In genomic region chr1:74926721-74927120, GRCm38 (mm10) we compare ENCODE assay signal across 8 mouse cellular contexts. TPM values are rescaled to one million over a fixed set of nuclear protein-coding genes. Genes with fewer than 3 reads are reported as not detected.
DNase-seq lines count a peak whose midpoint lies in the region; ATAC-seq and TF ChIP-seq lines count a peak whose summit lies in the region.
"Had no signal": no experiment of that assay in that cellular context is flagged by ENCODE, and none has a peak within 500 bp of the region (broad histone marks: within the 10 kb centered on the region; RNA-seq: fewer than 3 reads in every experiment).

No protein-coding gene starts in this region.

- ATAC-seq in G1E (ENCODE audit: extremely low read depth, insufficient number of reproducible peaks, low FRiP score, poor library complexity, severe bottlenecking), result no peak

- intact Hi-C loops in gastrocnemius, postnatal 14 days (cut with DNase I; ENCODE audit: low total_unique reads), result no loop called here

- H3K4me3 ChIP-seq in layer of hippocampus, adult 2 months, result no peak overlapping the region
- H3K4me3 ChIP-seq in G1E (ENCODE audit: low read depth, low read length), result no peak overlapping the region
- H3K4me3 ChIP-seq: limb, embryonic 13.5 days had no signal

- H3K9me3 ChIP-seq in G1E (replicated peaks), result no peaks in the 10 kb centered on the region
- H3K9me3 ChIP-seq: limb, embryonic 13.5 days had no signal

- TF ChIP-seq CTCF in layer of hippocampus, adult 2 months (conservative IDR thresholded peaks at IDR 0.05), result peak; percentile 97
- TF ChIP-seq CTCF in G1E (IDR thresholded peaks at IDR 0.05; ENCODE audit: low read depth, low read length), result peak; percentile 85

- peaks cover 7% of the 10 kb centered on the region; the same call in 1 of the 2 replicates for H3K27me3 ChIP-seq in G1E (ENCODE audit: insufficient read depth, low read length)

- H3K4me1 ChIP-seq in G1E (ENCODE audit: insufficient read depth, low read depth, low read length), result no peaks in the 10 kb centered on the region
- H3K4me1 ChIP-seq: limb, embryonic 13.5 days had no signal

- H3K36me3 ChIP-seq in G1E (replicated peaks), result no peaks in the 10 kb centered on the region
- H3K36me3 ChIP-seq: limb, embryonic 13.5 days had no signal

- H3K27ac ChIP-seq in layer of hippocampus, adult 2 months, result no peak overlapping the region
- H3K27ac ChIP-seq: limb, embryonic 13.5 days had no signal

- peak; percentile 21 to 32 for DNase-seq in layer of hippocampus, adult 2 months (ENCODE audit: low spot score in 2 of 2)
- DNase-seq in layer of hippocampus, adult 9-10 months (ENCODE audit: low spot score), result no peak
- no peak for DNase-seq in G1E (ENCODE audit: low spot score)
- DNase-seq in adrenal gland, postnatal 36 days, result peak; percentile 61 to 67
- DNase-seq in induced T-regulatory cell, adult 2 months (ENCODE audit: low read depth), result peak; percentile 12
- DNase-seq in lung, postnatal 14 days, result peak; percentile 63
- no peak for DNase-seq in gastrocnemius, postnatal 14 days

RNA-seq across cellular contexts. Expression of gene Cfap65, which starts 8.7 kb away (rescaled TPM):
- total RNA-seq in layer of hippocampus, adult 2 months (2021), result 1 to 10 TPM; 2.4 to 2.7 TPM
- not detected in 2 replicates for total RNA-seq in G1E (2014; fragmentation: Nextera tagmentation)
- total RNA-seq in G1E (2017), result 0.11 and 0.12 TPM in 2 replicates
- not detected in 2 replicates for polyA plus RNA-seq in G1E (2012)
- total RNA-seq in adrenal gland, postnatal 36 days (2021), result not detected
- not detected for total RNA-seq in gastrocnemius, postnatal 14 days (2021)
- polyA plus RNA-seq: limb, embryonic 13.5 days had no signal

RNA-seq across cellular contexts. Expression of gene Ihh, which starts 24.8 kb away (rescaled TPM):
- total RNA-seq in layer of hippocampus, adult 2 months (2021), result under 1 TPM; 0.23 to 0.27 TPM
- total RNA-seq in G1E (2014; fragmentation: Nextera tagmentation), result not detected in 2 replicates
- total RNA-seq in G1E (2017), result 0.17 and 0.27 TPM in 2 replicates
- polyA plus RNA-seq in G1E (2012), result 0.08 and 0.13 TPM in 2 replicates
- not detected for total RNA-seq in adrenal gland, postnatal 36 days (2021)
- under 1 TPM; 0.10 to 0.20 TPM for total RNA-seq in gastrocnemius, postnatal 14 days (2021)

RNA-seq across cellular contexts. Expression of gene Cryba2, which starts 33.8 kb away (rescaled TPM):
- not detected for total RNA-seq in layer of hippocampus, adult 2 months (2021)
- total RNA-seq in G1E (2014; fragmentation: Nextera tagmentation) (not detected in 2 replicates), G1E (2017) (not detected in 2 replicates)
- not detected in 2 replicates for polyA plus RNA-seq in G1E (2012)
- total RNA-seq in adrenal gland, postnatal 36 days (2021), result under 1 TPM in 1 of 2 experiments, not detected in 1; 0.56 TPM
- not detected for total RNA-seq in gastrocnemius, postnatal 14 days (2021)
- polyA plus RNA-seq: limb, embryonic 13.5 days had no signal

RNA-seq across cellular contexts. Expression of gene Fev, which starts 41.5 kb away (rescaled TPM):
- total RNA-seq in layer of hippocampus, adult 2 months (2021), result not detected
- total RNA-seq in G1E (2014; fragmentation: Nextera tagmentation) (not detected in 2 replicates), G1E (2017) (0.33 TPM in 1 of 2 replicates, not detected in the other)
- not detected in 2 replicates for polyA plus RNA-seq in G1E (2012)
- total RNA-seq in adrenal gland, postnatal 36 days (2021), result 1 to 10 TPM in 1 of 2 experiments, under 1 TPM in 1; 0.93 to 1.1 TPM
- not detected for total RNA-seq in gastrocnemius, postnatal 14 days (2021)

Comparison
In these comparisons a context has a peak if more than half of its experiments do, and no peak if none do; other contexts are left out.
1. DNase-seq: peak in layer of hippocampus, adult 2 months (2 of 2), adrenal gland, postnatal 36 days (2 of 2), induced T-regulatory cell, adult 2 months (single experiment) and lung, postnatal 14 days (single experiment); none in layer of hippocampus, adult 9-10 months (single experiment), G1E (single experiment) and gastrocnemius, postnatal 14 days (single experiment).